Mouse (Mus musculus) ovary, postnatal 36 days (tissue): ENCODE results near the gene Hspb2.

ENCODE experiments used
- DNase-seq: peaks from one replicate; pipeline ENCODE4 v3.0.0; 2022; ENCODE audit warnings: low spot score, mixed read lengths

The Hspb2 gene

GRCm38 (mm10) chr9:50711337-50711736 is 40.8 kb downstream of the Hspb2 start:
- no peak for DNase-seq

- peak; percentile 28 for DNase-seq
Measured at GRCm38 (mm10) chr9:50709108-50709507, 43.0 kb downstream of the Hspb2 start.

- DNase-seq = no peak
Measured at GRCm38 (mm10) chr9:50704907-50705306, 47.2 kb downstream of the Hspb2 start.
